Mouse (Mus musculus): Measurements from ENCODE around the gene Wdr75. TPM values are rescaled to one million over a fixed set of nuclear protein-coding genes. Genes with fewer than 3 reads are reported as not detected.

The Wdr75 gene
- polyA plus RNA-seq, 1 experiment from 2014 or later: 103 TPM

GRCm38 (mm10) chr1:45860349-45860748 is 65.4 kb downstream of the Wdr75 start:
- Histone ChIP-seq H3K4me3 (no peak overlapping the region), H3K36me3 (replicated peaks) (no peaks in the 10 kb centered on the region), H3K27ac (replicated peaks) (peak overlapping the region; percentile 35; the same call in 1 of the 2 replicates), H3K9me3 (no peaks in the 10 kb centered on the region), H3K4me1 (peaks cover 22% of the 10 kb centered on the region), H3K27me3 (replicated peaks; ENCODE audit: low read depth, poor library complexity, severe bottlenecking) (no peaks in the 10 kb centered on the region)
- WGBS: 66% methylated on average over 5 of the region's 5 CpGs
- no peak for DNase-seq (ENCODE audit: low spot score)

- Histone ChIP-seq H3K4me3 (no peak overlapping the region), H3K27ac (replicated peaks) (no peak overlapping the region), H3K36me3 (replicated peaks) (no peaks in the 10 kb centered on the region), H3K27me3 (replicated peaks; ENCODE audit: low read depth, poor library complexity, severe bottlenecking) (no peaks in the 10 kb centered on the region), H3K4me1 (peaks cover 30% of the 10 kb centered on the region), H3K9me3 (no peaks in the 10 kb centered on the region)
- no peak for DNase-seq (ENCODE audit: low spot score)
These were observed 66.2 kb downstream of the Wdr75 start for GRCm38 (mm10) chr1:45861162-45861561.

- H3K27ac ChIP-seq (replicated peaks): no peak overlapping the region
- WGBS: 97% methylated on average over 3 of the region's 3 CpGs
- no peak overlapping the region for H3K4me3 ChIP-seq
- peaks cover 37% of the 10 kb centered on the region for H3K4me1 ChIP-seq
- no peaks in the 10 kb centered on the region for H3K27me3 ChIP-seq (replicated peaks; ENCODE audit: low read depth, poor library complexity, severe bottlenecking)
- H3K36me3 ChIP-seq (replicated peaks): no peaks in the 10 kb centered on the region
- no peak for DNase-seq (ENCODE audit: low spot score)
- H3K9me3 ChIP-seq: no peaks in the 10 kb centered on the region
These were observed 68.7 kb downstream of the Wdr75 start for GRCm38 (mm10) chr1:45863641-45864040.

- peaks cover 34% of the 10 kb centered on the region for H3K4me1 ChIP-seq
- H3K36me3 ChIP-seq (replicated peaks): no peaks in the 10 kb centered on the region
- 52% methylated on average over 4 of the region's 4 CpGs for WGBS
- H3K9me3 ChIP-seq: no peaks in the 10 kb centered on the region
- peak overlapping the region; percentile 66 for H3K27ac ChIP-seq (replicated peaks)
- no peaks in the 10 kb centered on the region for H3K27me3 ChIP-seq (replicated peaks; ENCODE audit: low read depth, poor library complexity, severe bottlenecking)
- peak; percentile 12 for DNase-seq (ENCODE audit: low spot score)
- no peak overlapping the region for H3K4me3 ChIP-seq
These were observed 69.6 kb downstream of the Wdr75 start for GRCm38 (mm10) chr1:45864564-45865014.

GRCm38 (mm10) chr1:45865316-45865715 is 70.3 kb downstream of the Wdr75 start:
- no peaks in the 10 kb centered on the region for H3K36me3 ChIP-seq (replicated peaks)
- 53% methylated on average over 1 of the region's 1 CpGs for WGBS
- H3K4me1 ChIP-seq: peaks cover 27% of the 10 kb centered on the region
- no peaks in the 10 kb centered on the region for H3K27me3 ChIP-seq (replicated peaks; ENCODE audit: low read depth, poor library complexity, severe bottlenecking)
- H3K4me3 ChIP-seq: no peak overlapping the region
- H3K9me3 ChIP-seq: no peaks in the 10 kb centered on the region
- DNase-seq (ENCODE audit: low spot score): no peak
- H3K27ac ChIP-seq (replicated peaks): no peak overlapping the region; the same call in 1 of the 2 replicates

- WGBS: 34% methylated on average over 5 of the region's 5 CpGs
- Histone ChIP-seq H3K4me3 (no peak overlapping the region), H3K27ac (replicated peaks) (peak overlapping the region; percentile 30; the same call in 1 of the 2 replicates), H3K4me1 (peaks cover 25% of the 10 kb centered on the region), H3K27me3 (replicated peaks; ENCODE audit: low read depth, poor library complexity, severe bottlenecking) (no peaks in the 10 kb centered on the region), H3K36me3 (replicated peaks) (no peaks in the 10 kb centered on the region), H3K9me3 (no peaks in the 10 kb centered on the region)
- no peak for DNase-seq (ENCODE audit: low spot score)
These were observed 70.8 kb downstream of the Wdr75 start for GRCm38 (mm10) chr1:45865727-45866126.

- 49% methylated on average over 3 of the region's 3 CpGs for WGBS
These were observed 71.5 kb downstream of the Wdr75 start for GRCm38 (mm10) chr1:45866288-45867018.

GRCm38 (mm10) chr1:45868050-45868449 is 73.1 kb downstream of the Wdr75 start:
- peaks cover 25% of the 10 kb centered on the region for H3K4me1 ChIP-seq
- DNase-seq (ENCODE audit: low spot score): no peak
- H3K4me3 ChIP-seq: no peak overlapping the region
- 73% methylated on average over 1 of the region's 1 CpGs for WGBS
- no peaks in the 10 kb centered on the region for H3K9me3 ChIP-seq
- no peaks in the 10 kb centered on the region for H3K27me3 ChIP-seq (replicated peaks; ENCODE audit: low read depth, poor library complexity, severe bottlenecking)
- no peaks in the 10 kb centered on the region for H3K36me3 ChIP-seq (replicated peaks)
- no peak overlapping the region for H3K27ac ChIP-seq (replicated peaks)

More at GRCm38 (mm10) chr1:45866288-45867018, 71.5 kb downstream of the Wdr75 start:
- no peak for DNase-seq (ENCODE audit: low spot score)
- H3K27me3 ChIP-seq (replicated peaks; ENCODE audit: low read depth, poor library complexity, severe bottlenecking): no peaks in the 10 kb centered on the region
- peaks cover 25% of the 10 kb centered on the region for H3K4me1 ChIP-seq
- H3K36me3 ChIP-seq (replicated peaks): no peaks in the 10 kb centered on the region
- no peaks in the 10 kb centered on the region for H3K9me3 ChIP-seq
- no peak overlapping the region for H3K4me3 ChIP-seq
- H3K27ac ChIP-seq (replicated peaks): no peak overlapping the region

- no peak overlapping the region for H3K4me3 ChIP-seq
- peaks cover 25% of the 10 kb centered on the region for H3K4me1 ChIP-seq
- DNase-seq (ENCODE audit: low spot score): no peak
- H3K27me3 ChIP-seq (replicated peaks; ENCODE audit: low read depth, poor library complexity, severe bottlenecking): no peaks in the 10 kb centered on the region
- WGBS: 75% methylated on average over 3 of the region's 3 CpGs
- H3K9me3 ChIP-seq: no peaks in the 10 kb centered on the region
- no peak overlapping the region; the same call in 1 of the 2 replicates for H3K27ac ChIP-seq (replicated peaks)
- no peaks in the 10 kb centered on the region for H3K36me3 ChIP-seq (replicated peaks)
These were observed 73.6 kb downstream of the Wdr75 start for GRCm38 (mm10) chr1:45868479-45869137.

Other genes starting within 250 kb of the Wdr75 start
- not detected in 2 replicates for gene Gm5269, start 95.1 kb downstream of the Wdr75 start, polyA plus RNA-seq (2016; fragmentation: Nextera tagmentation; extraction: Ambion mirVana)
- 8.2 and 8.7 TPM in 2 replicates for gene Slc40a1, start 131.4 kb downstream of the Wdr75 start, polyA plus RNA-seq (2016; fragmentation: Nextera tagmentation; extraction: Ambion mirVana)

Data from embryonic facial prominence, embryonic 10.5 days (tissue).